Mouse (Mus musculus) left cerebral cortex, postnatal 10 days (tissue): ENCODE data around the gene Dbnl. TPM values are rescaled to one million over a fixed set of nuclear protein-coding genes. Genes with fewer than 3 reads are reported as not detected.
"Not testable (repeated sequence)": the region's sequence is repeated elsewhere in the genome, so short reads cannot be mapped to it uniquely, and the experiment has no call there.

ENCODE experiments used
- DNase-seq, 2 experiments: peaks; one replicate each; pipeline ENCODE4 v3.0.0; 2021 to 2022; ENCODE audit warnings: low spot score in 2 of 2, mixed read lengths in 1 of 2; ENCODE audit errors: extremely low spot score in 1 of 2
- intact Hi-C: fragments of 180-260 bp; cut with DNase I; formaldehyde crosslinking; loops from one replicate; pipeline ENCODE4 v1.15.1; 2025
- total RNA-seq, 2 experiments: library from RNA; stranded (reverse); gene quantifications; 2 replicates each; pipeline ENCODE4 v1.2.3; 2021

The Dbnl gene
- total RNA-seq, 2 experiments from 2014 or later: 86.9 to 89.1 TPM

DNA sequence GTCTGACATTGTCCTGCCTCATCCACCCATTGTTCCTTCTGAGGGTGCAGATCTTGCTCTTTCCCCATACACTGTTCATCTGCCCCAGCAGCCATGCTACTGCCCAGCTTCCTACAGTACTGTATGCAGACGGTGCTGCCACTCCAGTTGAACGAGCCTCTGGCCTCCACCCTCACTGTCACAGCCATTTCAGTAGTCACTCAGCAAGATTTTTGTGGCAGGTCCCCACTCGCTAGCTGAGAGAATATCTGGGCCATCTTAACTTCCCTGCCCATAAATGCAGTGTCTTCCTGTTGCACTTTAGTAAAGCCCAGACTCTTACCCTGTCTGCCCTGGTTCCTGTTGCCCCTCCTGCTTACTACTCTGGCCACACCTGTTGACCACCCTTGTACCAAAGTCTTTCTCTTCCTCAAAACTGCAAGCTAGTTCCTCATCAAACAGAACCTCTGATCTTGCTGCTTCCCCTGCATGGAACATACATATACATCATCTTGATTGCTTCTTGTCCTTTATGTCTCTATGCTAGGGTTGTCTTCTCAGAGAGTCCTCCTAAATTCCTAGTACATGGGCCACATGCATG is 1.6 kb downstream of the Dbnl start:
- intact Hi-C loops: no loop called here
- no peak for DNase-seq

DNA sequence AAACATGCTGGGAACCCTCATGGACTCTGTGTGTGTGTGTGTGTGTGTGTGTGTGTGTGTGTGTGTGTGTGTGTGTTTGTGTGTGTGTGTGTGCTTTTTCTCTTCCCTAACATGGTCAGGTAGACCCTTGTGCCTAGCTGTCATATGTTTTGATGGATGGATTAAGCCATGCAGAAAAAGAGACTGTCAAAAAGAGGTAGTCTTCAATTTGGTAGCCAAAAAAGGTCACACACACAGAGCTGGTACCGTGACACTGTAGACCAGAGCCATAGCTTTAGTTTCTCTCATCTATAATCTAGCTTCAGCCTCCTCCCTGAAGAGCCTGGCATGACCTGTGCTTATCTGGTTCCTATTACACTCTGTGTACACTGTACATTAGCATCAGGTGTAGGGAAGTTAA is 2.1 kb downstream of the Dbnl start:
- intact Hi-C loops: no loop called here
- no peak for DNase-seq

- intact Hi-C loops: no loop called here
- no peak for DNase-seq
These were observed 7.0 kb downstream of the Dbnl start for GRCm38 (mm10) chr11:5795290-5795689.

GRCm38 (mm10) chr11:5795706-5796105 is 7.4 kb downstream of the Dbnl start:
- intact Hi-C loops: no loop called here
- DNase-seq: peak in 1 of 2 experiments; percentile 36

GRCm38 (mm10) chr11:5796939-5797338 is 8.7 kb downstream of the Dbnl start:
- intact Hi-C loops: no loop called here
- no peak for DNase-seq

DNA sequence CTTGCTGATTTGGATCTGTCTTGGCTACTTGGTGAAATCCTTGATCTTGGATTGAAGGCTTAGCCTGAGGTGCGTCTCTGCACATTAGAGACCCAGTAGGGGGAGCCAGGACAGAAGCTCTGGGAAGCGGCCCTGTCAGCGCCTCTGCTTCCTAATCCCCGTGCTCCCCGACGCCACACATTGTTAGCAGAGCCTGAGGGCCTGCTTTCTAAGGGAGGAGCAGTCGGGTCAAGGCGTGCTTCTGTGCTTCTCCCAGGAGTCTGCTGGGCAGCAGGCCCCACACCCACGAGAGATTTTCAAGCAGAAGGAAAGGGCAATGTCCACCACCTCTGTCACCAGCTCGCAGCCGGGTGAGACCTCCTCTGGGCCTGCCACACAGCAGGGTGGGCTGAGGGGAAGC is 9.1 kb downstream of the Dbnl start:
- DNase-seq: no peak
- intact Hi-C loops: no loop called here

DNA sequence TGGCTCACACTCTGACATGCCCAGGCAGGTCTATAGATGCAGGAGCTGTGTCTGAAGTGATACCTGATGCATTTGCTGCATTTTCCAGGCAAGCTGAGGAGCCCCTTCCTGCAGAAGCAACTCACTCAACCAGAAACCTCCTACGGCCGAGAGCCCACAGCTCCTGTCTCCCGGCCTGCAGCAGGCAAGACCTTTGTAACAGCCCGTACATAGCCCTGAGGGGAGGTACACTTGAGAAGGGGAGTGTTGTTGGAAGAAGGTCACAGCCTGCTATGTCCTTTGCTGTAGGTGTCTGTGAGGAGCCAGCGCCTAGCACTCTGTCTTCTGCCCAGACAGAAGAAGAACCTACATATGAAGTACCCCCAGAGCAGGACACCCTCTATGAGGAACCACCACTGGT is 9.6 kb downstream of the Dbnl start:
- no peak for DNase-seq
- intact Hi-C loops: no loop called here

DNA sequence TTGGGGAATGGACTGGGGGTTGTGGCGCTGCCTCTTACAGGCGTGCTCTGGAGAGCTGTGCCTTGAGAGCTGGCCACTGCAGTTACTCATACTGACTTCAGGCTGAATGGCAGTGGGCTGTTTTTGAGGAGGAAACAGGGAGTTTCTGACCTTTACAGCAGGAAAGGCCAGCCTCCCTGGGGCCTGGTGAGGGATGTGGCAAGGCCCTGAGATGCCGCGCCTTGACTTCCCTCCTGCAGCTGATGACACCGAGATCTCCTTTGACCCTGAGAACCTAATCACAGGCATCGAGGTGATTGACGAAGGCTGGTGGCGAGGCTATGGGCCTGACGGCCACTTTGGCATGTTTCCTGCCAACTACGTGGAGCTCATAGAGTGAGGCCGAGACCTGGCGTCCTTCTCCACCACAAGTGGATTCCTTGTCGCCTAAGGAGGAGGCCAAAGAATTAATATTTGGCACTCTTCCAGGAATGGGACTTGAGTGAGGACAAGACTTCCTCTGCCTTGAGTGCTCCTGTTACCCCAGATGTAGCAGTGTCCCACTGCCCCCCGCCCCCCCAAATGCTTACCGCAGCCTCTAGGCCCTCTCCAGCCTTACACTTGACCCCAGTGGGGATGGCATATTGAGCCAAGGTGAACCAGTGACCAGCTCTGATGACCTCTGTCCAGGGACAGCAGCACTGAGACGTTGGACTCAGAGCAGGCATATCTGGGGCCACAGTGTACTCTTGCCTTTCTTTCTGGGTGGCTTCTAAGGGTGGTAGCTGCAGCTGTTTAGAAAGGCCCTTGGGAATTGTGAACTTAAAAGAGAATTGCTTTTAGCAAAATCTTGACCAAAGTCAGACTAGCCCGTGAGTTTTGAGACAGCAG is 11.6 kb downstream of the Dbnl start:
- intact Hi-C loops: no loop called here
- peak in 1 of 2 experiments; percentile 30 for DNase-seq

DNA sequence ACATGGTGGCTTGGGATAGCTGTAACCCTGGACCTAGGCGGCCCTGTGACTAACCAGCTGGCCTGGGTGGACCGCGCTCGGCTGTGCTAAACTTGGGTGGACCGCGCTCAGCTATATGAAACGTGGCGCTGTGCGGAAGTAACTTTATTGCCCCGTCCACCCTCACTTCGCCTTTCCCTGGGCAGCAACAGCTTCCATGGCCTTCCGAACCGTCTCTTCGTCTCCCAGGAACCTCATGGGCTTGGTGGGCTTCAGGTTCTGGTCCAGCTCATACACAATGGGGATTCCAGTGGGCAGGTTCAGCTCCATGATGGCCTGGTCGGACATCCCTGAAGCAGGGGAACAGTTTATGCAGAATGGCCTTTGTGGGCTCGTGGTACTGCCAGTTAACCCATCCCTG is 13.2 kb downstream of the Dbnl start:
- intact Hi-C loops: no loop called here
- no peak for DNase-seq

DNA sequence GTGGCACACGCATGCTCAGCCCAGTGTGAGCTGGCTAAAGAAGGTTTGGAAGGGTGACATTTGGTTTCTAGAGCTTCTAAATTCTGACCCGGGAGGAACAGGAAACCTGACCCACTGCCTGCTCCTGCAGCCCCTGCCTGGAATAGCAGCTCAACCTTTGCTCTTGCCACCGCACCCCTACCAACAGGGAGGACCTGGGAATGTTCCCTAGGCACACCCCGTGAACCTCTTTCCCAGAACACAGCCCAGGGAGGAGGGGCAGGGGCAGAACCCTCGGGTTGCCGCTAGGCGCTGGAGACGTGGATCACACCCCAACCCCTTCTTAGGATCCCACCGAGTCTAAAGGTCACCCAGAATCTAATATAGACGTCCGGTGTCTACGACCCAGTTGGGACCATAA is 13.7 kb downstream of the Dbnl start:
- DNase-seq: no peak
- intact Hi-C loops: no loop called here

GRCm38 (mm10) chr11:5802457-5803217 is 14.3 kb downstream of the Dbnl start:
- DNase-seq: no peak
- intact Hi-C loops: no loop called here

- DNase-seq: peak in 1 of 2 experiments; percentile 39
- intact Hi-C loops: no loop called here
These were observed 15.3 kb downstream of the Dbnl start, which contains the start of gene Pgam2 for GRCm38 (mm10) chr11:5803551-5803981. Gene Pgam2, minus strand, starts transcription at chr11:5803733.

DNA sequence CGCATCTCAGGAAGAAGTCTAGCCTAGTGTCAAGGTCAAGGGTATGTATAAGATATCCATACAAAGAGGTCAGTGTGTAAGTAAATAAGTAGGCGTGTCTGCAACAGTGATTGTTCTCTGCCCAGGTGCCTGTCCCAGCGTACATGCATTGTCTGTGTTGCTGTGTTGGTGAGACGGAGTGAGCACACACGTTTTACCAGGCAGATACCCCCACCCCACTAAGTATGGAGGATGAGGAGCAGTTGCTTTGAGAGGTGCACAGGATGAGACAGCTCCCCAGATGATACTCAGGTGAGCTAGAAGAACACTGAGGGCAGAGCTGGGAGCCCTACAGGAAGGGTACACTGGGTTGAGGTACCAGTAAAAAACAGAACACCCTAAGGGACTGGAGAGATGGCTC is 15.9 kb downstream of the Dbnl start:
- intact Hi-C loops: no loop called here
- DNase-seq: no peak

- intact Hi-C loops: no loop called here
- no peak for DNase-seq
These were observed 17.4 kb downstream of the Dbnl start for GRCm38 (mm10) chr11:5805711-5806110.

GRCm38 (mm10) chr11:5807956-5808355 is 19.7 kb downstream of the Dbnl start:
- intact Hi-C loops: no loop called here
- DNase-seq: no peak

- intact Hi-C loops, DNase-seq: not testable (repeated sequence)
These were observed 21.2 kb downstream of the Dbnl start for GRCm38 (mm10) chr11:5809487-5809886.

GRCm38 (mm10) chr11:5813381-5813780 is 25.1 kb downstream of the Dbnl start:
- intact Hi-C loops: no loop called here
- no peak for DNase-seq

DNA sequence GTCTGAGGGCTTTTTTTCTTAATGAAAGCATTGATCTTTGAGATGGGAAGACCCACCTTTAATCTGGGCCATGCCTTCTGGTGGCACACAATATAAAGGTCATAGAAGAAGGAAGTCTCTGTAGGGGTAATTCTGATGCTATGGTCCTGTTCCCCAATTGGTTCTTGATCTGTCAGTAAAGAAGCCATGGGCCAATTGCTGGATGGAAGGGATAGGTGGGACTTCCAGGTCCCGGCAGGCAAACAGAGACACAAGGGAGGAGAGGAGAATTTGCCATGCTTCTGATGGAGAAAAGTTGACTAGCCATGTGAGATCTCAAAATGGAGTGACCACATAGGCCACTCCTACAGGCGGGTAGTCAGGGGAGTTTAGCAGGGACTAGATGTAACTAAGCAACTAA is 30.9 kb downstream of the Dbnl start:
- intact Hi-C loops: no loop called here
- DNase-seq: no peak

DNA sequence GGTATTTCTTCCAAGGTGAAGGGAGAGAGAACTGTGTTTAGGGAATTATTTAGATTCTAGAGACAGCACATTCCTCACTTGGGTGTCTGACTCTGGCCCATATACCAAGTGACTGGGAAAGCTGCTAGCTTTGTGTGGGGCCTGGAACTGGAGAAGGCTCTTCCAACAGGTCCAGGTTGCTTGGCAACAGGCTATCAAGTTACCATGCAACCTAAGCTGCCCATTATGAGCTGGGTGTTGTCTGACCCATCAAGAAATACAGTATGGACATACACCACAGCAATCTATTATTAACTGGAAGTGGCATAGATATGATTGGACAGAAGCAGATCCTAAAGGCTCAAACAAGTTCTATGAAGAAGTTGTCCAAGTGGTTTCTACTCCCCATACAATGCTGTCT is 37.1 kb downstream of the Dbnl start:
- DNase-seq: no peak
- intact Hi-C loops: no loop called here

DNA sequence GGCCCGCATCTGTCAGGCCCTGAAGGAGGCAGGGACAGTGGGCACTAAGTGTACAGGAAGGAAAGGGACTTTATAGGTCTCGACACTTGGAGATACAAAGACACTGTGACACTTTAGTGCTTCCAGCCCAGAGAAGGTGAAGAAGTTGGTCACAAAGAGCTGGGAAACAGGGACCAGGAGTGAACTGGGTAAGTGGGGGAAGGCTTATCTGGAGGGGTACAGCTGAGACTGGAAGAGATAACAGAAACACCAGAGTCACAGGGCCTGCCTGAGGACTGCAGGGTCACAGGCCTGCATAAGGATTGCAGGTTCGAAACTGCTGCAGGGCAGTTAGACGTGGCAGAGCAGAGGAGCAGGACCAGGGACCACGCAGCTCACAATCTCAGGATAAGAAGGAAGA is 39.6 kb downstream of the Dbnl start:
- no peak for DNase-seq
- intact Hi-C loops: no loop called here
